Mouse (Mus musculus) erythroid progenitor cell, adult 5-6 weeks (primary cell): ENCODE results near the gene Ncoa4. TPM values are rescaled to one million over a fixed set of nuclear protein-coding genes. Genes with fewer than 3 reads are reported as not detected.
A peak's percentile ranks its signal among the peaks of the same experiment; 100 is the strongest.
"Not testable (repeated sequence)": the region's sequence is repeated elsewhere in the genome, so short reads cannot be mapped to it uniquely, and the experiment has no call there.

Experiments used
- ATAC-seq: replicated peaks from 2 replicates; pipeline ENCODE4 v1.8.0; 2016; ENCODE audit warnings: moderate number of reproducible peaks, mild to moderate bottlenecking, moderate TSS enrichment, inconsistent platforms; ENCODE audit not compliant: poor library complexity, low FRiP score, severe bottlenecking
- total RNA-seq, 2 experiments: library from RNA; stranded (forward) in 1 of 2; stranded (reverse) in 1 of 2; fragments of 150-400 nt in 1 of 2; fragments of 186-747, 209-891 nt in 1 of 2; gene quantifications; 2 replicates each; pipeline versions ENCODE4 v1.2.3 to v1.2.4; 2015 to 2017; ENCODE audit warnings: low replicate concordance in 2 of 2

The Ncoa4 gene
- 292 and 362 TPM in 2 replicates for total RNA-seq (2015; ENCODE audit: low replicate concordance)
- total RNA-seq (2017; ENCODE audit: low replicate concordance) = 249 and 315 TPM in 2 replicates

DNA sequence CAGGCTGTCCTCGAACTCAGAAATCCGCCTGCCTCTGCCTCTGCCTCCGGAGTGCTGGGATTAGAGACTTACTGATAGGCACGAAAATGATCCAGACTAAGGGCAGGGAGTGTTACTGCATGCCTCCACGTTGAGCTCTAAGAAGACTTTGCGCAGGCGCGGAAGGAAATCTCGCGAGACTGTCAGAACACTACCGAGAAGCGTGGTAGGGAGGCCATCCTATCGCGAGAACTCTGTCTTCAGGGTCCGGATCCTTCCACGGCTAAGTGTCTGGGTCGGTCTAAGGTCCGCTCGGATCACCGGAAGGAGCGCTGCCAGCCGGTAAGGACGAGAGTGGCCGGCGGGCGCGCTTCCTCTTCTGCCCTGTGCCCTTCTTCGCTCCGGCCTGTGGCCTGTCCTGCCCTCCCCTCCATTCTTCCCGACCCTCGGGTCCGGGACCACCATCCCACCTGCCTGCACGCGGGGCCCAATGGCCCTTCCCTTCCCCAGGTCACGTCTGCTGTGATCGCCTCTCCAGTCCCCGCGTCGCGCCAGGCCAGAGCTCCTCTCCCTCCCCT, at the start of gene Ncoa4:
Gene Ncoa4 (plus strand): TSS at position 176 of the 557 bp plus-strand sequence.
- ATAC-seq = peak; percentile 89

DNA sequence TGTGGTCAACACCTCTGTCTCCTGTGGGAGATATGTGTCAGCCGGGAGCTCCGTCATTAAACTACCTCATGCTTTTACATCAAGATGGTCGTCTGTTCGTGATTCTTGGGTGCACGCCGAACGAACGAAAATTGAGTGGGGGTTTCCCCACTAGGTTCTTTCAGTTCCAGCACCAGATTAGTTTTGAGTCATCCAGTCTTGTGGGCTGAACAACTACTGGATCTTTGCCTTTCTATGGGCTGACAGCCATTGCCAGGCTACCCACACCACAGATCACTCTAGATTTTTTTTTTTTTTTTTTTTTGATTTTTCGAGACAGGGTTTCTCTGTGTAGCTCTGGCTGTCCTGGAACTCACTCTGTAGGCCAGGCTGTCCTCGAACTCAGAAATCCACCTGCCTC, 47.5 kb upstream of the Ncoa4 start:
- ATAC-seq = not testable (repeated sequence)

GRCm38 (mm10) chr14:32120940-32121919, 38.4 kb upstream of the Ncoa4 start:
- peak; percentile 44; the same call in 1 of the 2 replicates for ATAC-seq

GRCm38 (mm10) chr14:32121920-32122315, 37.7 kb upstream of the Ncoa4 start:
- ATAC-seq = peak; percentile 98

DNA sequence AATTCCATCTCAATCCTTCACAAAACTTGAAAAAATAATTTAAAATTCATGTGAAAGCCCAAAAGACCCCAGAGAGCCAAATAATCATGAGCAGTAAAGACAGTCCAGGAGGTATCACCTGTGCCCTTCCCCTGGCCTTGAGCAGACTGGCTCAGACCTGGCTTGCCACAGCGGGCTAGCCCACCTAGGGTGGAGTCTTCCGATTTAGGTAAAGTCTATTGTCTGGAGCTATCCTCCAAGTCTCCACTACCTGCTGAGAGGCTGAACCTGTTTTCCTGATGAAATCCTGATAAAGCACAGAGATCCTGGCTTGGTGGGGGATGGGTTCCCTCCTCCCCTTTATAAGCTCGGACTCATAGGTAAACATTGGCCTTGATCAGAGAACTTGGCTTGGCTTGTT, 35.4 kb upstream of the Ncoa4 start:
- no peak for ATAC-seq

- not testable (repeated sequence) for ATAC-seq
These were observed 34.4 kb upstream of the Ncoa4 start for GRCm38 (mm10) chr14:32125256-32125655.

DNA sequence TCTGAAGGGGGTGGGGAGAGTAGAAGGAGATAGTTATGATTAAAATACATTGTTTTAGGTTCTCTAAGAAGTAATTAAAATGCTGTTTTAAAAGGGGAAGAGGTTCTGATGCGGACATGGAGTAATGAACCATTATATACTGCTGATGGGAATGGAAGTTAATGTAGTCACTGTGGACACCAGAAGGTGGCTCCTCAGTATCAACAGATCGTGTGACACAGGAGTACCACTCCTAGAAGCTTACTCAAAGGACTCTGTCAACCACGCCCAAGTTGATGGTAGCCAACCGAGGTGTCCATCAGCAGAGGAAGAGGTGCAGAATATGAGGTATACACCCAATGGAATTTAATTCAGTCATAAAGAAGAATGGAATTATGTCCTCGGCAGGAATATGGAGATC, 31.3 kb upstream of the Ncoa4 start:
- no peak for ATAC-seq

GRCm38 (mm10) chr14:32131836-32132235, 27.8 kb upstream of the Ncoa4 start:
- ATAC-seq = peak; percentile 68

DNA sequence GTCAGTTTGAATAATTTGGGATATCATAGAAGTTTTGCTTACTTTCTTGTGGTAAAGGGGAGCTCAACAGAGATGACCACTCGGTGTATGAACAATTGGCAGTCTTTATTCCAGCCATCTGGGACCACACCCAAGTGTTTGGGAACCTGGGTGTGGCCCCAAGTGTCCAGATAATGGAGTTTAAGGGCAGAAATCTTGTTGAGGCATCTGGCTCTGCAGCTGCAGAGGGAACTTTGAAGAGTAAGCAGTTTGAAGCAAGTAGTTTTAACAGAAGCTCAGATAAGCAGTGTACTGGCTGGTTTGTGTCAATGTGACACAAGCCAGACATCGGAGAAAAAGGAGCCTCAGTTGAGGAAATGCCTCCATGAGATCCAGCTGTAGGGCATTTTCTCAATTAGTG, 25.4 kb upstream of the Ncoa4 start:
- ATAC-seq = peak; percentile 60

- ATAC-seq = not testable (repeated sequence)
These were observed 23.2 kb upstream of the Ncoa4 start for GRCm38 (mm10) chr14:32136467-32136866.

DNA sequence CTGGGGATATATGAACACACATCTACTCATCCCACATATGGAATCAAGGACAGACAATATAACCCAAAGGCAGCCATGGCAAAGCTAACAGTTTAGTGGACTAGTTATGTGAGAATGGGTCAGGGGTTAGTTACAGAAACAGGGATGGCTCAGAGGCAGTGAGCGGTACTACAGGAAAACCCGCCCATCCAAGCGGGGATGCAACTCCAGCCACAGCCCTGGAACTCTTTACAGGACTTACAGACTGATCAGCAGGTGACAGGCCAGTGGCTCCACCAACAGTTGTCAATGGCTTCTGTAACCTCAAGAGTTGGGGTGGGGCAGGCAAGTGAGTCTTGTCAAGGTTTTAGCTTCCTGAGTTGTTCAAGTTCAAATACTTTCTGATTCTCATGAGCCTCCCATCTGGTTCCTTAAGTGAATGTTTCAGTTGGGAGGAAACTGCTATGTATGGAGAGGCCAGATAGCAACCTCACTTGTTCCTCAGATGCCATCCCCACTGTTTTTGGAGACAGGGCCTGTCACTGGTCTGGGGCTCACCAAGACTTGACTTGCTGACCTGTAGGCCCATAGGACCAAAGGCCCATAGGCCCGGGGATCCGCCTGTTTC, 19.2 kb upstream of the Ncoa4 start:
- ATAC-seq = no peak

DNA sequence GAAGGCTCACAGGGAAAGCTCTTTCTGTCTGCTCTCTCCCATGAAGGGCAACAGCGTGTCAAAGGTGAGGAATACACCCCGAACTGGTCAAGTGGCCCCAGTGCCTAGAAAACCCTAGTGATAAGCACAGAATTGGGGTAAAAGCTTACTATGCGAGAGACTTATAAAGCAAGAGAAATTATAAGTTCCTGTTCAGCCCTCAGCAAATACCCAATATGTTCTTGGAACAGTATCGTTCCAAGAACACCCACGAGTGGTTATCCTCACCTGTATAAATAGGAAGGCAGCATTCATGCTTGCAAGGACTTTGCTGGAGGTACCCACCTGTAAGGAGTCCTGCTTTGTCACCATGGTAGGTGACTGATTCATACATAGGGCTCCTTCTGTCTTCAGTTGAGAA, 17.9 kb upstream of the Ncoa4 start, which contains the start of gene Msmb:
Gene Msmb (plus strand): TSS at position 301 of the 400 bp plus-strand sequence.
- no peak for ATAC-seq

DNA sequence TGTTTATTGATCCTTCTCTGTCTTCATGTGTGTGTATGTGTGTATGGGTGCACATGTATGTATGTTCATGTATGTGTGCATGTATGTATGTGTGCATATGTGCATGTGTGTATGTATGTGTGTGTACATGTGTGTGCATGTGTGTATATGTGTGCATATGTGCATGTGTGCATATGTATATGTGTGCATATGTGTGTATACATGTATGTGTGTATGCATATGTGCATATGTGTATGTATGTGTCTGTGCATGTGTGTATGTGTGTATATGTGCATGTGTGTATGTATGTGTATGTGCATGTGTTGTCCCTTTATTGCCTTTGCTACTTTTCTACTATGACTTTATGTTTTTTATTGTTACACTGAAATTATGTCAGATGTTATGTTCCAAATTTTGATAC, 14.9 kb upstream of the Ncoa4 start:
- no peak for ATAC-seq

DNA sequence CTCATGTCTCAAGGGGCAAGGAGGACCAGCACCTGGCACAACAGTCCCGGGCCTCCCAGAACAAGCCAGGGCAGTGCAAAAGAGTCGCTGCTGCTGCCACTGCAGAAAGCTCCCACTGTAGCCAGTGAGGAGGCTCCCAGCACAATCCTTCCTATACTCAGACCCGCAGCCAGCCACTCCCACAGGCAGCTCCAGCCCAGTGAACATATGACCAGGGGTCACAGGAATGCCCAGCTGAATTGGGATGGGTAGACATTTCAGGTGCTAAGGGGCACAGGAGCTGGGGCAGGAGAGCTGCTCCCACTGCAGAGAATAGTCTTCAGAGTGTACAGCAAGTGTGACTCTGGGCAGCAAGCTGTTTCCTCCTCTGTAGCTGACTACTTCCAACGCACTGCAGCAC, 14.3 kb upstream of the Ncoa4 start:
- peak; percentile 66 for ATAC-seq

DNA sequence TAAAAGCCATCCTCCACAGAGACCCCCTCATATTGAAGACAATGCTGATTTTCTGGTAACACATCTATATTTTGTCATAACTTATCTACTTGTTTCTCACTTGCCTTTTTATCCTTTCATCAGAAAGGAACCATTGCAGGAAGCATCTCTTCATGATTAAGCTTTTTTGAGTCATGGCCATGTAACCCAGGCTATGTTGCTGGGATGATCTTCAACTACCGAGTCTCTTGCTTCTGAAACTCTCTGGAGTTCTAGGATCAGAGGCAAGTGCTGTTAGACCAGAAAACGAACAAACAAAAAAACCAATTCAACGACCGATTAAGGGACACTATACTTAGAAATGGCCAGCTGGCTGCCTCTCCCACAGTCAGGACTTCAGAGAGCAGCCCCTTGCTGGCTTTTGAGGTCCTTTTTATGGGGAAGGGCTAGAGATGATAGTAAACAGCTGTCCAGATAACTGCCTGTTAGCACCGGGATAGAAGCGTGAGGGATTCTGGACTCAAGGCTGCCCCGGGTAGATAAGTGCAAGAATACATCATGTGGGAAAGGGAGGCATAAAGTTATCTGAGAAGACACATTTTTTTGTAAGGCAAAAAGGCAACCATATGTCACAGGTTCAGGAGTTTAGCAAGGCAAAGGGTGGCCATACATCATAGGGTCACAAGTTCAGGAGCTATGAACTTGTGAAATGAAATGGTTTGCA, 13.7 kb upstream of the Ncoa4 start:
- peak; percentile 93 for ATAC-seq

DNA sequence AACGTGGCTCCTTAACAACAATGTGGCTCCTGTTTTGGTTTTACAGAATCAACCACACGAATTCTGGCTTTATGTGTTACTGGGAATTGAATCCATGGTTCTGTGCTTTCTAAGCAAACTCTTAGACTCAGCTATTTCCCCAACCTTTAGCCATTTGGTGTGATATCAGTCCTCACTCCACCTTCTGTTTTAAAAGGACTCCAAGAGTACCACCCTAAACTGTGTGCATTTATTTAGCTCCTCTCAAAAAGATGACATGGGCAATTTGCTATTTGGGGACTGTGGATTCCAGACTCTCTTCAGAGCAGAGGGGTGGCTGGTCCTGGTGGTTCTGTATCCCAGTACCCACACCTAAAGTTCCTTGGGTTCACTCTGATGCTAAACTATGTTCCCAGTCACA, 13.1 kb upstream of the Ncoa4 start:
- ATAC-seq = peak; percentile 49

- no peak for ATAC-seq
These were observed 8.8 kb upstream of the Ncoa4 start for GRCm38 (mm10) chr14:32150872-32151271.

GRCm38 (mm10) chr14:32152243-32152965, 7.3 kb upstream of the Ncoa4 start:
- no peak for ATAC-seq

- ATAC-seq = no peak
These were observed 6.5 kb upstream of the Ncoa4 start for GRCm38 (mm10) chr14:32153156-32153555.
